Mouse (Mus musculus) cortical plate, adult 2 months (tissue): ENCODE results near the gene Galnt3.

ENCODE experiments used
- CTCF ChIP-seq: fragments of 200-500 bp; IDR thresholded peaks from 2 replicates; pipeline ENCODE4 v1.5.1; 2011; ENCODE audit warnings: mild to moderate bottlenecking, control low read depth, low read length; ENCODE audit not compliant: insufficient read depth; ENCODE audit errors: extremely low read depth
- POLR2A ChIP-seq: fragments of 200-500 bp; IDR thresholded peaks from 2 replicates; pipeline ENCODE4 v1.6.1; 2011; ENCODE audit warnings: mild to moderate bottlenecking, low read length, control low read depth; ENCODE audit not compliant: insufficient read depth; ENCODE audit errors: extremely low read depth

DNA sequence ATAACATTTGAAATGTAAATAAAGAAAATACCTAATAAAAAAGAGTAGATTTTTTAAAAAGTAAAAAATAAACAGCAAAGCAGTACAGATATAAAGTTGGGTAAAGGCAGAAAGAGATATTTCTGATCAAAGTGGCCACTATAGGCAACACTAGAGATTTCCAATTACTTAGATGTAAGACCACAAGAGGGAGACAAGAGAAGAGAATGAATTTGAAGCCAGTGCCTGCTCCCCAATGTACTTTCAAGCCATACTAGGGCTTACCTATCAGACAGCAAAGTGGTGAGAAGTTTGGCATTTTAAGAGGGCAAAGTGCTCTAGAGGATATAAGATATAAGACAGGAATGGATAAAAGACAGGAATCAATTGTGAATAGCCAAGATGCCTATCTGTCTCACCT, 84.2 kb downstream of the Galnt3 start:
- TF ChIP-seq POLR2A, result no peak
- TF ChIP-seq CTCF, result no peak
